Mouse (Mus musculus) liver, adult 2 months (tissue): ENCODE measurements around the gene Fnip2.

Experiments used
- CTCF ChIP-seq: fragments of 200-500 bp; IDR thresholded peaks from 2 replicates; pipeline ENCODE4 v1.5.1; 2011; ENCODE audit warnings: low read depth, low read length, control low read depth
- POLR2A ChIP-seq: fragments of 200-500 bp; IDR thresholded peaks from 2 replicates; pipeline ENCODE4 v1.6.1; 2011; ENCODE audit warnings: low read length, control low read depth; ENCODE audit not compliant: insufficient read depth; ENCODE audit errors: extremely low read depth

DNA sequence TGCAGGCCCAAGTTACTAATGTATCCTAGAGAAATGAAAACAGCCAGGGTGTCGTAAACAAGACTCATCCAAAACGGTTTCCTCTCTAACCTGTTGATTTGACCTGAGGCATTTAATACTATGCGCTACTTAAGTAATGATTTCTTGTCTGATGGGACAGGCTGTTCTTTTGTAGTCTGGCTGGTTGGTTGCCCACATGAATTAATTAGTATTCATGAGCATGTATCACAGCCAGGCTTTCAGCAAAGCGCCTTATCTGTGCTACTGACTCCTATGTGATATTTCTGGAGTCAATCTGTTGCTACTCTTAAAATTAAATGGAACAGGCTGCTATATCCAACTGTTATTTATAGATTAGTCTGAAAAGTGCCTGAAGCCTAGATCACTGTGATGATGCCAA lies 92.7 kb downstream of the Fnip2 start:
- TF ChIP-seq CTCF (no peak), POLR2A (no peak)
